Mouse (Mus musculus) intestine, embryonic 16.5 days (tissue): ENCODE measurements around the gene Apbb1ip. TPM values are rescaled to one million over a fixed set of nuclear protein-coding genes. Genes with fewer than 3 reads are reported as not detected.

Experiments used
- ATAC-seq: fragments of 200-750 bp; cut with Nextera tagmentation; 2 replicates; pipeline ENCODE4 v1.8.0; 2017; ENCODE audit warnings: moderate TSS enrichment, moderate library complexity
- H3K27ac ChIP-seq: fragments of 300-500 bp; sonication (generic); 2 replicates; pipeline ENCODE4 v1.5.1; 2014; ENCODE audit warnings: mild to moderate bottlenecking, low read length
- H3K27me3 ChIP-seq: fragments of 300-500 bp; sonication (generic); replicated peaks from 2 replicates; pipeline ENCODE4 v1.6.1; 2014; ENCODE audit warnings: low read length, control low read depth, mixed read lengths; ENCODE audit not compliant: control insufficient read depth, insufficient read depth
- H3K36me3 ChIP-seq: fragments of 300-500 bp; sonication (generic); 2 replicates; pipeline ENCODE4 v1.6.1; 2014; ENCODE audit warnings: low read length, control low read depth; ENCODE audit not compliant: control insufficient read depth, insufficient read depth
- H3K4me1 ChIP-seq: fragments of 300-500 bp; sonication (generic); 2 replicates; pipeline ENCODE4 v1.6.1; 2014; ENCODE audit warnings: low read length, control low read depth, mixed read lengths; ENCODE audit not compliant: control insufficient read depth, insufficient read depth
- H3K4me2 ChIP-seq: fragments of 300-500 bp; sonication (generic); 2 replicates; pipeline ENCODE4 v1.6.1; 2014; ENCODE audit warnings: low read depth, low read length, control low read depth
- H3K4me3 ChIP-seq: fragments of 300-500 bp; sonication (generic); 2 replicates; pipeline ENCODE4 v1.5.1; 2014; ENCODE audit warnings: mild to moderate bottlenecking, low read length
- H3K9ac ChIP-seq: fragments of 300-500 bp; sonication (generic); 2 replicates; pipeline ENCODE4 v1.6.1; 2014; ENCODE audit warnings: low read depth, low read length
- H3K9me3 ChIP-seq: fragments of 300-500 bp; sonication (generic); 2 replicates; pipeline ENCODE4 v1.6.1; 2016; ENCODE audit warnings: low read length, control low read depth; ENCODE audit not compliant: control insufficient read depth
- WGBS: fragments of 180-500 bp; shearing (Covaris S2); extraction: QIAGEN DNeasy Blood & Tissue Kit; methylation state at CpG from one replicate; pipeline ENCODE4 v1.1.7; 2014; 5-methylcytosine and 5-hydroxymethylcytosine counted together
- polyA plus RNA-seq: library from polyadenylated mRNA; unstranded; fragments of >200 nt; fragmentation: Nextera tagmentation; extraction: Ambion mirVana; gene quantifications from 2 replicates; pipeline ENCODE4 v1.2.1, GENCODE M21; 2015

Apbb1ip gene
- polyA plus RNA-seq, 1 experiment from 2014 or later = 1.5 TPM

DNA sequence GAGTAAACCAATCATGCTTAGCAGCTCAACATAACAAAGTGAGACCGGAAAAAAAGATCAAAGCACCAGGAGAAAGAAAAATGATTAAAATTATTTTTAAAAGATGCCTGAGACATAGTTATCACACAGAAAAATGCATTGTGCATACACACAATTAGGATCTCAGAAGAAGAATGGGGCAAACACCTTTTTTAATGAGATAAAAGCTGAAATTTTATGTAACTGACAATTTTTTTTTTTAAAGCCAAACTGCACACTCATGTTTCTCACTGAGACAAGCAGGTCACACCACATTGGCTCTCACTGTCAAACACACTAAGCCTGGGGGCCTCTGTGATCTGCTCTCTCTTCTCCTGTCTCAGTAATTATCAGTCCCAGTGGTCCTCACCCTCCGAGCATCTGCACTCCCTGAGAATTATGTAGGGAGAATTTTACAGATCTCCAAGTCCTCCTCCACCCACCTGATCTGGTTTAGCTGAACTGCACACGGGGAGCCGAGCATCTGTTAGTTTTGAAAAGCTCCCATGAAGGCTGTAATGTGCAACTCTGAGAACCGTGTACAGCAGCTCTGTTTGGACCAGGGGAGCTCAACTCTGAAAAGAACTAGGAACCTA is 9.0 kb upstream of the Apbb1ip start:
- Histone ChIP-seq H3K27me3 (no peaks in the 10 kb centered on the region), H3K27ac (no peak overlapping the region), H3K9ac (no peak overlapping the region), H3K9me3 (no peaks in the 10 kb centered on the region), H3K36me3 (no peaks in the 10 kb centered on the region), H3K4me2 (no peak overlapping the region), H3K4me3 (no peak overlapping the region), H3K4me1 (no peaks in the 10 kb centered on the region)
- ATAC-seq = no peak
- 64% methylated on average over 5 of the region's 5 CpGs for WGBS

DNA sequence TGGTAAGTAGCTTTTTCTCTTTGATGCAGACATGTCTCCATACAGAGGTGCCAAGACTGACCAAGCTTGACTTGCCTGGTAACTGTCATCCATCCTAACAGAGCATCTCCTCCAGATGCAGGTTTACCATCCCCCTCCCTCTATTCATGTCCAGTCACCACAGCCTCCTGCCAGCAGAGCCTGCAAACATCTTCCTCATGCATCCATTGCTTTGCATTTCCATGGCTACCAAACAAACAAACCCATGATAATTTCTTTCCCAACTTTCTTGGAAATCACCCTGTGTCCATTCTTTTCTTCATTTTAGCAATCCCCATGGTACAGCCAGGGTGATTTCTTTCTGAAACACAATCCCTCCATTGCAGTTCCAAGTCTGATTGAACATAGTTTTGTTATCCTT is 2.6 kb upstream of the Apbb1ip start:
- H3K4me1 ChIP-seq = peaks cover 4% of the 10 kb centered on the region
- no peak overlapping the region for H3K4me2 ChIP-seq
- no peaks in the 10 kb centered on the region for H3K36me3 ChIP-seq
- no peak overlapping the region for H3K4me3 ChIP-seq
- ATAC-seq = no peak
- no peak overlapping the region for H3K27ac ChIP-seq
- H3K9me3 ChIP-seq = no peaks in the 10 kb centered on the region
- no peak overlapping the region for H3K9ac ChIP-seq
- H3K27me3 ChIP-seq = 0 out of 2 replicates have a peak, but pooled peaks cover 3% of the 10 kb centered on the region

DNA sequence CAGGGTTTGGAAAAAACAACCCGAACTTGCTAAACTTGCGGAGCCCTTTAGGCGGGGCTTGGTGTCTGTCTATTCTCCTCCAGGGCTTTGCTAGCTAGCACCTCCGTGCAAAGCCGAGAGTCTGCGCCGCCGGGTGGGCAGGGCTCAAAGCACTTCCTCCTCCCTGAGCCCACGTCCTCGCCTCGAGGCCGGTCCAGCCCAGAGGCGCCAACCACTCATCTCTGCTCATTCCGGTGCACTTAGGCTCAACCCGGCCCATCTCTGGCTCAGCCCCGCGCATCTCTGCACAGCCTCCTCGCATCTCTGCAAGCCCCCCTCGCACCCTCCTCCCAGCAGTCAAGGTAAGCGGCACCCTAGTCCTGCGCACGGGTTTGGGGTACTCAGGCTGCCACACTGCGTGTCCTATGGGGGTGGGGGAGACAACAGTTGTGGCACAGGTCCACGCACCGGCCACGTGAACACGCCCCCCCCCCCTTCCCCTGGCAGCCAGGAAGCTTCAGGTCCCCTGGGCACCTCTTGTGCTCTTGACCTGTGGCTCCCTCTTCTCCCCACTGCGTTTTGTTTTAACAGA is 372 bp downstream of the Apbb1ip start:
- no peaks in the 10 kb centered on the region for H3K36me3 ChIP-seq
- ATAC-seq = peak; percentile 91
- 0 out of 2 replicates have a peak, but pooled peaks cover 3% of the 10 kb centered on the region for H3K27me3 ChIP-seq
- peak overlapping the region; percentile 75 for H3K4me2 ChIP-seq
- H3K9ac ChIP-seq = peak overlapping the region; percentile 62
- 1% methylated on average over 28 of the region's 28 CpGs for WGBS
- H3K4me1 ChIP-seq = peaks cover 4% of the 10 kb centered on the region
- H3K9me3 ChIP-seq = no peaks in the 10 kb centered on the region
- H3K4me3 ChIP-seq = peak overlapping the region; percentile 44
- no peak overlapping the region; the same call in 1 of the 2 replicates for H3K27ac ChIP-seq

DNA sequence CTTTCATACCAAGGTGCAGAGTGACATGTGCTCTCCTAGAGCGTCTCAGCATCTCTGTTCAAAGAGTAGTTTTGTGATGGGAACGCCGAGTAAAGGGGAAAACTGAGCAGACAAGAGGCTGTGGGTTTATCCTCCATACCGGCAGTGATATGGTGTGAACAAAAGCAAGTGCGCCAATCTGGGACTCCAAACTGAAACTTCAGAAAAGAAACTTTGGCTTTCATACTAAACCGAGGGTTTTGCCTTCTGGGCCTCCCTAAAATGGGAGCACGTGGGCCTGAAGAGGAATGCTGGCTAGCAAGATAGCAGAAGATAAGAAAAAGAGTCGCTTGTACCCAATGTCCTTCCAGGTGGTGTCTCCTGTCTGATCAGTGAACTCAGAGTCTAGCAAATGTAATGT is 1.3 kb downstream of the Apbb1ip start:
- no peaks in the 10 kb centered on the region for H3K9me3 ChIP-seq
- H3K4me1 ChIP-seq = peaks cover 4% of the 10 kb centered on the region
- 0 out of 2 replicates have a peak, but pooled peaks cover 3% of the 10 kb centered on the region for H3K27me3 ChIP-seq
- H3K4me2 ChIP-seq = no peak overlapping the region
- H3K9ac ChIP-seq = no peak overlapping the region
- H3K27ac ChIP-seq = no peak overlapping the region
- H3K4me3 ChIP-seq = no peak overlapping the region
- H3K36me3 ChIP-seq = no peaks in the 10 kb centered on the region
- ATAC-seq = no peak
- WGBS = 49% methylated on average over 8 of the region's 8 CpGs

DNA sequence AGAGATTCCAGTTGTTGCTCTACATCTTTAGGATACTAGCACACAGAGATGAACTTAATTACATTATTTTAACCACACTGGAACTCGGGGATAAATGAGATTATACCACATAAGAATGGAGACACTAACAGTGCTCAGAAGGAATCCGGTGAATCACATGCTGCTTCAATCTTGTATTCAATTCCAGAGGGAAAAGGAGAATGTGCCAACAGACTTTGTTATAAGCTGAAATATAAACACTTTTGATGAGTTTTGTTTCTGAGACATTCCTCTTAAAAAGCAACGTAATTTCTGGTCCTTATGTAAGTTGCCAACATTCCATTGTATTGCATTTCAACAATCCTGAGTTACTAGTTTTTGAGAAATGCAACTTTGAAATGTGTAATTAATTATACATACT is 1.8 kb downstream of the Apbb1ip start:
- WGBS = 46% methylated on average over 3 of the region's 3 CpGs
- Histone ChIP-seq H3K4me2 (no peak overlapping the region), H3K36me3 (no peaks in the 10 kb centered on the region), H3K4me1 (peaks cover 4% of the 10 kb centered on the region), H3K27ac (no peak overlapping the region), H3K27me3 (0 out of 2 replicates have a peak, but pooled peaks cover 3% of the 10 kb centered on the region), H3K9ac (no peak overlapping the region), H3K9me3 (no peaks in the 10 kb centered on the region), H3K4me3 (no peak overlapping the region)
- ATAC-seq = no peak

DNA sequence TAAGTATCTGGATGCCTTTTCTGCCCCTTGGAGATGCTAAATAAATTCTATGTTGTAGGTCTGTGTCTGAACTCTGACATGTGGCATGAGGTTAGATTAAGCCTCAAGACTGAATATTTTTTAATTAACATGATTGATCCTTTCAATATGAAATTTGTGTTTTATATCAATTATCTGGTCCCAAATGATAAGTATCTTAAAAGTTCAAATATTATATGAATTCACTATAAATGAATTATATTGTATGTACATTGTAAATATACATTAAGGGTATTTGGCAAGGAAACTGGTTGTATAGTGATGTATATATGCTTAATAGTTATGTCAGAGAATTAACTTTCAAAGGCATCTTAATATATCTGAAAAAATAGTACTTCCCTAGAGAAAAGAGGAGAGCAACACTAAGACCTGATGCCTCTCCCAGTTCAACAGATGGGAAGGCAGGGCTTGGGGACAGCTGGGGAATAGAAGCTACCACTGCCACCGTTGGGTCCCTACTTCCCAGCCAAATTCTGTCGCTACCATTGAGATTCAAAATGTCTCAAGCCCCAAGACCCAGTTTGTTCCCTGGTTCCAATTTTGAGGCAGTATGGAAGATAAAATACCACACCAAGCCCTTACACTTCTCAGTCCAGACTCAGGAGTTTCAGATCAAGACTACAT is 2.8 kb downstream of the Apbb1ip start:
- Histone ChIP-seq H3K9me3 (no peaks in the 10 kb centered on the region), H3K4me1 (peaks cover 4% of the 10 kb centered on the region), H3K27ac (no peak overlapping the region), H3K9ac (no peak overlapping the region), H3K36me3 (no peaks in the 10 kb centered on the region), H3K4me3 (no peak overlapping the region), H3K27me3 (0 out of 2 replicates have a peak, but pooled peaks cover 3% of the 10 kb centered on the region), H3K4me2 (no peak overlapping the region)
- 68% methylated on average over 2 of the region's 2 CpGs for WGBS
- no peak for ATAC-seq

DNA sequence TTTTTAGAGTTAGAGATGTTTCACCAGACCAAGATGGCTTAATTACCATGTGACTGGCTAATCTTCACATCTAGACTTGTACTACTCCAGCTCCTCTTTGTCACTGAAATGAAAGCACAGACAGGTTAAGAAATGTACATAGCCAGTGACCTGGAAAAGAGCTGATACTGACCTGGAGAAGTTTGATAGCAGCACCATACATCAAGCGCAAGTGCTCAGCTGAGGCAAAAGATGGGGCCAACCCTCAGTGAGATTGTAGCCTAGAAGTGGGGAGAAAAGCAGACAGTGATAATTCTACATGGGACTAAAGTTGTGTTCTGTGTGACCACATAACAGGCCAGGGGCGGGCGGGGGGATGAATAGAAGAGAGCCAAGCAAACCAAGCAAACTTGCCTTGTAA is 3.9 kb downstream of the Apbb1ip start:
- Histone ChIP-seq H3K4me2 (no peak overlapping the region), H3K27me3 (0 out of 2 replicates have a peak, but pooled peaks cover 3% of the 10 kb centered on the region), H3K36me3 (no peaks in the 10 kb centered on the region), H3K4me3 (no peak overlapping the region), H3K9ac (no peak overlapping the region), H3K9me3 (no peaks in the 10 kb centered on the region), H3K27ac (no peak overlapping the region), H3K4me1 (peaks cover 4% of the 10 kb centered on the region)
- WGBS = 87% methylated on average over 3 of the region's 3 CpGs
- no peak for ATAC-seq

DNA sequence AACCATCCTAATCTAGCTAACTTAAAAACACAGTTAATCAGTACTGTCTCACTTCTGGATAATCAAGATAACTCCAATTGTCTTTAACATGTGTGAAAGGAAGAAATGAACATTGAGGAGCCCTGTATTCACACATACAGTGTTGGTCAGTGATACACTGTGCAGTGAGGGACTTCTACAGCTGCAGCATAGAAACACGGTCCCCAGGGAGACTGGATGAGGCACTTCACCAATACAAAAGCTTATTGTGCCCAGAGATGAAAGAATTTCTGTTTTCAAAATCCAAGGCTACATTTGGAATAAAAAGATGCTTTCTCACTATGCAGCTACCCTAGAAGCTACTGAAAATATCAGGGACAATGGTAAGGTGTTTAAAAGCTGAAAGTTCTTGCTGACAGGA is 7.0 kb downstream of the Apbb1ip start:
- Histone ChIP-seq H3K9me3 (no peaks in the 10 kb centered on the region), H3K4me1 (no peaks in the 10 kb centered on the region), H3K27ac (no peak overlapping the region), H3K4me3 (no peak overlapping the region), H3K9ac (no peak overlapping the region), H3K36me3 (no peaks in the 10 kb centered on the region), H3K4me2 (no peak overlapping the region), H3K27me3 (no peaks in the 10 kb centered on the region)
- ATAC-seq = no peak
- WGBS = 66% methylated on average over 1 of the region's 1 CpGs

DNA sequence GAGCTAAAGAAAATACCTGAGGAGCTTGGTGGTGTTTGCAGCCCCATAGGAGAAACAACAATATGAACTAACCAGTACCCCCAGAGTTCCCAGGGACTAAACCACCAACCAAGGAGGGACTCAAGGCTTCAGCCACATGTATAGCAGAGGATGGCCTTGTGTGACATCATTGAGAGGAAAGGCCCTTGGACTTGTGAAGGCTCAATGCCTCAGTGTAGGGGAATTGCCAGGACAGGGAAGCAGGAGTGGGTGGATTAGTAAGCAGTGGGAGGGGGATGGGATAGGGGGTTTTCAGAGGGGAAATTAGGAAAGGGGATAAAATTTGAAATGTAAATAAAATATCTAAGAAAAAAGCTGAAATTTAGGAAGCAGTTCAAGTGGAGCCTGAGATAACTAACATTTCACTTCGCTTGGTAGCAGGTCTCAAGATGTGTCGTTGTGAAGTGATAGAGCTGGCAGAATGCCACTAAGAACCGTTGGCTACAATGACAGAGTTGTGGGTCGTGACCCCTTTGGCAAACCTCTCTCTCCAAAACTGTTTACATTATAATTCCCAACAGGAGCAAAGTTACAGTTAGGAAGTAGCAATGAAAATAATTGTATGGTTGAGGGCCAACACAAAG is 7.6 kb downstream of the Apbb1ip start:
- Histone ChIP-seq H3K4me1 (no peaks in the 10 kb centered on the region), H3K36me3 (no peaks in the 10 kb centered on the region), H3K9ac (no peak overlapping the region), H3K27ac (no peak overlapping the region), H3K4me2 (no peak overlapping the region), H3K4me3 (no peak overlapping the region), H3K9me3 (no peaks in the 10 kb centered on the region), H3K27me3 (no peaks in the 10 kb centered on the region)
- ATAC-seq = no peak
- WGBS = 47% methylated on average over 4 of the region's 4 CpGs
